35 mouse cellular contexts compared by ENCODE assay signal in genomic region chr12:53333251-53333650, GRCm38 (mm10).
"Had no signal": no experiment of that assay in that cellular context is flagged by ENCODE, and none has a peak within 500 bp of the region (broad histone marks: within the 10 kb centered on the region; RNA-seq: fewer than 3 reads in every experiment).

No protein-coding gene starts in this region.

- H3K36me3 ChIP-seq: heart, embryonic 10.5 days; heart, embryonic 12.5 days; heart, embryonic 13.5 days; heart, embryonic 15.5 days; hindbrain, embryonic 12.5 days; hindbrain, embryonic 15.5 days; intestine, embryonic 15.5 days; kidney, embryonic 15.5 days had no signal

- H3K27me3 ChIP-seq: heart, embryonic 13.5 days; hindbrain, embryonic 12.5 days; hindbrain, embryonic 15.5 days; intestine, embryonic 15.5 days; kidney, embryonic 15.5 days had no signal

- H3K9me3 ChIP-seq: heart, embryonic 10.5 days; heart, embryonic 12.5 days; heart, embryonic 13.5 days; heart, embryonic 15.5 days; hindbrain, embryonic 10.5 days; hindbrain, embryonic 12.5 days; hindbrain, embryonic 15.5 days; intestine, embryonic 15.5 days; kidney, embryonic 15.5 days had no signal

- H3K27ac ChIP-seq: heart, embryonic 10.5 days; heart, embryonic 13.5 days; heart, embryonic 15.5 days; hindbrain, embryonic 10.5 days; hindbrain, embryonic 12.5 days; hindbrain, embryonic 14.5 days; hindbrain, embryonic 15.5 days; hindbrain, postnatal 0 days; intestine, embryonic 15.5 days; kidney, embryonic 15.5 days; kidney, postnatal 0 days; layer of hippocampus, adult 2 months; left cerebral cortex, adult 2 months had no signal

- H3K9ac ChIP-seq: heart, embryonic 12.5 days; heart, embryonic 13.5 days; heart, embryonic 15.5 days; hindbrain, embryonic 12.5 days; hindbrain, embryonic 14.5 days; hindbrain, embryonic 15.5 days; intestine, embryonic 15.5 days; kidney, embryonic 15.5 days had no signal

- H3K4me3 ChIP-seq: heart, embryonic 10.5 days; heart, embryonic 12.5 days; heart, embryonic 13.5 days; heart, embryonic 15.5 days; hindbrain, embryonic 10.5 days; hindbrain, embryonic 12.5 days; hindbrain, embryonic 15.5 days; intestine, embryonic 15.5 days; kidney, embryonic 15.5 days; layer of hippocampus, adult 2 months; left cerebral cortex, adult 2 months had no signal

- H3K4me2 ChIP-seq: heart, embryonic 11.5 days; heart, embryonic 12.5 days; heart, embryonic 13.5 days; heart, embryonic 15.5 days; hindbrain, embryonic 12.5 days; hindbrain, embryonic 14.5 days; hindbrain, embryonic 15.5 days; intestine, embryonic 15.5 days; kidney, embryonic 15.5 days had no signal

- ATAC-seq: hindbrain, embryonic 16.5 days; hindbrain, postnatal 0 days; inflammation-experienced regulatory T-cells, adult 6 months; intestine, embryonic 15.5 days; intestine, embryonic 16.5 days; intestine, postnatal 0 days had no signal

- DNase-seq: heart, postnatal 10 days; heart, postnatal 14 days; heart, postnatal 36 days; heart, postnatal 4 days; kidney, adult 11 months; kidney, adult 18-20 months; kidney, adult 2 months; kidney, adult 8-10 months; kidney, adult 9 months; kidney, postnatal 10 days; kidney, postnatal 14 days; kidney, postnatal 25 days; kidney, postnatal 36 days; kidney, postnatal 4 days; layer of hippocampus, adult 9-11 months; layer of hippocampus, postnatal 36 days had no signal

- H3K4me1 ChIP-seq: intestine, embryonic 15.5 days had no signal
